Mouse (Mus musculus): ENCODE data around the gene Sox10. TPM values are rescaled to one million over a fixed set of nuclear protein-coding genes. Genes with fewer than 3 reads are reported as not detected.
A peak's percentile ranks its signal among the peaks of the same experiment; 100 is the strongest.

Gene Sox10
- polyA plus RNA-seq, 1 experiment from 2014 or later = 1.5 TPM

GRCm38 (mm10) chr15:79185213-79185612, 20.2 kb upstream of the Sox10 start:
- Histone ChIP-seq H3K9me3 (ENCODE audit: control insufficient read depth, low read length) (no peaks in the 10 kb centered on the region), H3K4me2 (ENCODE audit: low read length) (no peak overlapping the region), H3K9ac (replicated peaks; ENCODE audit: low read length) (no peak overlapping the region), H3K4me3 (replicated peaks; ENCODE audit: low read depth, low read length) (no peak overlapping the region), H3K4me1 (ENCODE audit: control insufficient read depth, insufficient read depth, low read length) (no peaks in the 10 kb centered on the region), H3K27ac (replicated peaks; ENCODE audit: low read depth, low read length) (no peak overlapping the region), H3K27me3 (ENCODE audit: control insufficient read depth, insufficient read depth, low read length) (no peaks in the 10 kb centered on the region), H3K36me3 (ENCODE audit: control insufficient read depth, insufficient read depth, low read length) (no peaks in the 10 kb centered on the region)
- ATAC-seq (ENCODE audit: low FRiP score, low TSS enrichment) (no peak), DNase-seq (no peak)
- 89% methylated on average over 10 of the region's 10 CpGs for WGBS

- Histone ChIP-seq H3K27ac (replicated peaks; ENCODE audit: low read depth, low read length) (no peak overlapping the region), H3K9ac (replicated peaks; ENCODE audit: low read length) (no peak overlapping the region), H3K27me3 (ENCODE audit: control insufficient read depth, insufficient read depth, low read length) (no peaks in the 10 kb centered on the region), H3K36me3 (ENCODE audit: control insufficient read depth, insufficient read depth, low read length) (no peaks in the 10 kb centered on the region), H3K4me2 (ENCODE audit: low read length) (no peak overlapping the region), H3K4me3 (replicated peaks; ENCODE audit: low read depth, low read length) (no peak overlapping the region), H3K4me1 (ENCODE audit: control insufficient read depth, insufficient read depth, low read length) (no peaks in the 10 kb centered on the region), H3K9me3 (ENCODE audit: control insufficient read depth, low read length) (no peaks in the 10 kb centered on the region)
- 37% methylated on average over 6 of the region's 6 CpGs for WGBS
- DNase-seq = no peak
- no peak for ATAC-seq (ENCODE audit: low FRiP score, low TSS enrichment)
These were observed 11.9 kb upstream of the Sox10 start for GRCm38 (mm10) chr15:79176905-79177304.

DNA sequence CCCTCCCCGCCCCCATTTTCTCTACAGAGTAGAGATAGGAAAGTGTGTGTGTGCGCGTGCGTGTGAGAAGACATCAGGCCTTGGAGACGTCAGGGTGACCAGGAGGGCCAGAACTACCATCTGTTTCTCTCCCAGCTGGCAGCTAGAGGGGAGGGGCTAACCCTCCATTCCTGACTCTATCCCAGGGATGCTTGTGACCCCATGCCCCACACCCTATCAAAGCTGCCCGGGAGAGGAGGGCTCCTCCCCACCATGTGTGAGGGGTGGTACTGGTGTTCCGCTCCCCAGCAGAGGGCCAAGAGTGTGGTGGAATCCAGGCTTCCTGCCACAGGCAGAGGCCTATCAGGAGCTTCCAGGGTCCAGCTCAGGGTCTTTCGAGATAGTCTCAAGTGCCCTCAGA, 1.7 kb upstream of the Sox10 start:
- peaks cover 35% of the 10 kb centered on the region for H3K27me3 ChIP-seq (ENCODE audit: control insufficient read depth, insufficient read depth, low read length)
- no peak for DNase-seq
- H3K27ac ChIP-seq (replicated peaks; ENCODE audit: low read depth, low read length) = no peak overlapping the region
- no peak for ATAC-seq (ENCODE audit: low FRiP score, low TSS enrichment)
- no peaks in the 10 kb centered on the region for H3K36me3 ChIP-seq (ENCODE audit: control insufficient read depth, insufficient read depth, low read length)
- no peak overlapping the region for H3K9ac ChIP-seq (replicated peaks; ENCODE audit: low read length)
- H3K4me1 ChIP-seq (ENCODE audit: control insufficient read depth, insufficient read depth, low read length) = 0 out of 2 replicates have a peak, but pooled peaks cover 6% of the 10 kb centered on the region
- 54% methylated on average over 8 of the region's 8 CpGs for WGBS
- H3K4me3 ChIP-seq (replicated peaks; ENCODE audit: low read depth, low read length) = no peak overlapping the region
- H3K9me3 ChIP-seq (ENCODE audit: control insufficient read depth, low read length) = no peaks in the 10 kb centered on the region
- no peak overlapping the region for H3K4me2 ChIP-seq (ENCODE audit: low read length)

- 4% methylated on average over 14 of the region's 15 CpGs for WGBS
- peaks cover 36% of the 10 kb centered on the region for H3K27me3 ChIP-seq (ENCODE audit: control insufficient read depth, insufficient read depth, low read length)
- no peak overlapping the region for H3K4me3 ChIP-seq (replicated peaks; ENCODE audit: low read depth, low read length)
- H3K9ac ChIP-seq (replicated peaks; ENCODE audit: low read length) = no peak overlapping the region
- H3K27ac ChIP-seq (replicated peaks; ENCODE audit: low read depth, low read length) = no peak overlapping the region
- no peak overlapping the region for H3K4me2 ChIP-seq (ENCODE audit: low read length)
- H3K4me1 ChIP-seq (ENCODE audit: control insufficient read depth, insufficient read depth, low read length) = 0 out of 2 replicates have a peak, but pooled peaks cover 6% of the 10 kb centered on the region
- no peaks in the 10 kb centered on the region for H3K9me3 ChIP-seq (ENCODE audit: control insufficient read depth, low read length)
- no peak for DNase-seq
- H3K36me3 ChIP-seq (ENCODE audit: control insufficient read depth, insufficient read depth, low read length) = no peaks in the 10 kb centered on the region
- ATAC-seq (ENCODE audit: low FRiP score, low TSS enrichment) = no peak
These were observed 789 bp downstream of the Sox10 start for GRCm38 (mm10) chr15:79164251-79164650.

- 53% methylated on average over 14 of the region's 14 CpGs for WGBS
- DNase-seq (no peak), ATAC-seq (ENCODE audit: low FRiP score, low TSS enrichment) (no peak)
- H3K27me3 ChIP-seq (ENCODE audit: control insufficient read depth, insufficient read depth, low read length) = peaks cover 36% of the 10 kb centered on the region
- H3K9me3 ChIP-seq (ENCODE audit: control insufficient read depth, low read length) = no peaks in the 10 kb centered on the region
- no peak overlapping the region for H3K9ac ChIP-seq (replicated peaks; ENCODE audit: low read length)
- H3K27ac ChIP-seq (replicated peaks; ENCODE audit: low read depth, low read length) = no peak overlapping the region
- 0 out of 2 replicates have a peak, but pooled peaks cover 6% of the 10 kb centered on the region for H3K4me1 ChIP-seq (ENCODE audit: control insufficient read depth, insufficient read depth, low read length)
- H3K4me2 ChIP-seq (ENCODE audit: low read length) = no peak overlapping the region
- H3K36me3 ChIP-seq (ENCODE audit: control insufficient read depth, insufficient read depth, low read length) = no peaks in the 10 kb centered on the region
- no peak overlapping the region for H3K4me3 ChIP-seq (replicated peaks; ENCODE audit: low read depth, low read length)
These were observed 2.2 kb downstream of the Sox10 start for GRCm38 (mm10) chr15:79162822-79163221.

- no peak overlapping the region for H3K27ac ChIP-seq (replicated peaks; ENCODE audit: low read depth, low read length)
- no peak overlapping the region for H3K4me2 ChIP-seq (ENCODE audit: low read length)
- WGBS = 81% methylated on average over 7 of the region's 7 CpGs
- H3K4me1 ChIP-seq (ENCODE audit: control insufficient read depth, insufficient read depth, low read length) = 0 out of 2 replicates have a peak, but pooled peaks cover 6% of the 10 kb centered on the region
- no peaks in the 10 kb centered on the region for H3K36me3 ChIP-seq (ENCODE audit: control insufficient read depth, insufficient read depth, low read length)
- DNase-seq (no peak), ATAC-seq (ENCODE audit: low FRiP score, low TSS enrichment) (no peak)
- peaks cover 36% of the 10 kb centered on the region for H3K27me3 ChIP-seq (ENCODE audit: control insufficient read depth, insufficient read depth, low read length)
- no peaks in the 10 kb centered on the region for H3K9me3 ChIP-seq (ENCODE audit: control insufficient read depth, low read length)
- no peak overlapping the region for H3K4me3 ChIP-seq (replicated peaks; ENCODE audit: low read depth, low read length)
- no peak overlapping the region for H3K9ac ChIP-seq (replicated peaks; ENCODE audit: low read length)
These were observed 2.7 kb downstream of the Sox10 start for GRCm38 (mm10) chr15:79162301-79162700.

DNA sequence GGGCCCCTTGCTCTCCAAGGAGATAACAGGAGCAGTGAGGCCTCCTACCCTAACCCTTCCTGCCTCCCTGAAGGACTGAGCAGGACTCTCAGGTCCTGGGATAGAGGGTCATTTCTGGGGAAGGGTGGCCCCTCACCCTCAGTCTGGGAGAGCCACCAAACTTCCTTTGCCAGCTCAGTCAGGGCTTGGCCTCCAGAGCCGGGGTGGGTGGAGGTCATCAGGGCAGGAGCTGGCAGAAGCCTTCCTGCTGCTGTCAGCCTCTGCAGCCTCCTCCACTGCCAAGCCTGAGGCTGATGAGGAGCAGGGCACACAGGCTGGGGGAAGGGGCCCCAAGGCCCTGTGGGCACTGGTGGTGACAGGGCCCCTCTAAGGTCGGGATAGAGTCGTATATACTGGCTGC, 9.5 kb downstream of the Sox10 start:
- Histone ChIP-seq H3K36me3 (ENCODE audit: control insufficient read depth, insufficient read depth, low read length) (peaks cover 14% of the 10 kb centered on the region; the same call in 1 of the 2 replicates), H3K27me3 (ENCODE audit: control insufficient read depth, insufficient read depth, low read length) (no peaks in the 10 kb centered on the region), H3K9ac (replicated peaks; ENCODE audit: low read length) (no peak overlapping the region), H3K4me3 (replicated peaks; ENCODE audit: low read depth, low read length) (no peak overlapping the region), H3K4me2 (ENCODE audit: low read length) (no peak overlapping the region), H3K9me3 (ENCODE audit: control insufficient read depth, low read length) (no peaks in the 10 kb centered on the region), H3K27ac (replicated peaks; ENCODE audit: low read depth, low read length) (no peak overlapping the region), H3K4me1 (ENCODE audit: control insufficient read depth, insufficient read depth, low read length) (peaks cover 10% of the 10 kb centered on the region; the same call in 1 of the 2 replicates)
- ATAC-seq (ENCODE audit: low FRiP score, low TSS enrichment) (no peak), DNase-seq (no peak)
- WGBS = 32% methylated on average over 3 of the region's 3 CpGs

- WGBS = 54% methylated on average over 6 of the region's 6 CpGs
- Histone ChIP-seq H3K9me3 (ENCODE audit: control insufficient read depth, low read length) (no peaks in the 10 kb centered on the region), H3K4me1 (ENCODE audit: control insufficient read depth, insufficient read depth, low read length) (peaks cover 10% of the 10 kb centered on the region; the same call in 1 of the 2 replicates), H3K9ac (replicated peaks; ENCODE audit: low read length) (peak overlapping the region; percentile 4; the same call in 1 of the 2 replicates), H3K27ac (replicated peaks; ENCODE audit: low read depth, low read length) (peak overlapping the region; percentile 83; the same call in 1 of the 2 replicates), H3K4me2 (ENCODE audit: low read length) (no peak overlapping the region), H3K27me3 (ENCODE audit: control insufficient read depth, insufficient read depth, low read length) (no peaks in the 10 kb centered on the region), H3K36me3 (ENCODE audit: control insufficient read depth, insufficient read depth, low read length) (peaks cover 36% of the 10 kb centered on the region), H3K4me3 (replicated peaks; ENCODE audit: low read depth, low read length) (no peak overlapping the region)
- ATAC-seq (ENCODE audit: low FRiP score, low TSS enrichment) (no peak), DNase-seq (no peak)
These were observed 12.3 kb downstream of the Sox10 start for GRCm38 (mm10) chr15:79152709-79153108.

DNA sequence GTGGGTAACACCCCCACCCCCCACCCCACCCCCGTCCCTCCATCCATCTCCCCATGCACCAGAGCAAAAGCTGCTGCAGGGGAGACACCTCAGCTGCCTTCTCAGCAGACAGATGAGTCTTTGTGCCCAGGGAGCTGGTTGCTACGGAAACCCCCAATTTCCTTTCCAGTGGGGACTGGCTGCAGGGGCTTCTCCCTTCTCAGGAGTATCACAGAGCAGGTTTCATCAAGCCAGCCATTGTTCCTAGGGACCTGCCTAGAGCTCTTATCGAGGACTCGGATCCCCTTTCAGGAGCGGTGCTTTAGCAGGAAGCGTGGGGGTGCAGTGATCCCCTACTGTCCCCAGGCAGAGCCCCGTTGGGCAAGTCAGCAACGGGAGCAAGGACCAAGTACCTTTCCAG, 13.2 kb downstream of the Sox10 start:
- Histone ChIP-seq H3K9me3 (ENCODE audit: control insufficient read depth, low read length) (no peaks in the 10 kb centered on the region), H3K36me3 (ENCODE audit: control insufficient read depth, insufficient read depth, low read length) (peaks cover 45% of the 10 kb centered on the region), H3K9ac (replicated peaks; ENCODE audit: low read length) (no peak overlapping the region), H3K4me3 (replicated peaks; ENCODE audit: low read depth, low read length) (no peak overlapping the region), H3K4me2 (ENCODE audit: low read length) (no peak overlapping the region), H3K27me3 (ENCODE audit: control insufficient read depth, insufficient read depth, low read length) (no peaks in the 10 kb centered on the region), H3K27ac (replicated peaks; ENCODE audit: low read depth, low read length) (peak overlapping the region; percentile 83), H3K4me1 (ENCODE audit: control insufficient read depth, insufficient read depth, low read length) (peaks cover 10% of the 10 kb centered on the region; the same call in 1 of the 2 replicates)
- peak; percentile 61 for DNase-seq
- no peak; the same call in 1 of the 2 replicates for ATAC-seq (ENCODE audit: low FRiP score, low TSS enrichment)
- 41% methylated on average over 8 of the region's 8 CpGs for WGBS
